ENCODE assay signal across 23 mouse cellular contexts in the genomic region with DNA sequence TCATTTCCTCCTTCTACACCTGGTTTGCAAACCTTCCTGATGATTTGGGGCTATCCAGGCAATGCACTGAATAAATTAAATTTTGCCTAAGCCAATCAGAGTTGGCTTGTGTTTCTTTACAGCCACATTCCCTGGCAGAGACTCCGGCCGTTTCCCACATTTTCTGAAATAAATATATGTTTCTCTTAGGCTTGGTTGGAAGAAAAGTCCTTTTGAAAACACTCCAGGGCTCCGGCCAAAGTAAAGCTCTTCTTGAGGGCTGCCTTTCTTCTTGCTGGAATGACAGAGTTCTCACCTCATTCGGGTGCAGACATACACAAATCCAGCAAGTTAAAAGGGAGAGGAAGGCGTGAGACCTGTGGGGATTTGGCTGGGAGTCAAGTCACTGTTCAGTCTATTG.
"Had no signal": no experiment of that assay in that cellular context is flagged by ENCODE, and none has a peak within 500 bp of the region (broad histone marks: within the 10 kb centered on the region; RNA-seq: fewer than 3 reads in every experiment).

No protein-coding gene starts in this region.

- H3K4me2 ChIP-seq: heart, embryonic 12.5 days; hindbrain, embryonic 13.5 days; hindbrain, embryonic 15.5 days; intestine, embryonic 15.5 days; liver, embryonic 12.5 days had no signal

- H3K9ac ChIP-seq: heart, embryonic 12.5 days; hindbrain, embryonic 13.5 days; hindbrain, embryonic 15.5 days; intestine, embryonic 15.5 days; liver, embryonic 12.5 days; liver, embryonic 14.5 days had no signal

- ATAC-seq: hindbrain, postnatal 0 days; intestine, embryonic 15.5 days; intestine, postnatal 0 days; liver, embryonic 12.5 days had no signal

- H3K9me3 ChIP-seq: hindbrain, embryonic 15.5 days; intestine, embryonic 15.5 days had no signal

- H3K36me3 ChIP-seq: heart, embryonic 10.5 days; heart, embryonic 12.5 days; hindbrain, embryonic 10.5 days; hindbrain, embryonic 13.5 days; hindbrain, embryonic 15.5 days; intestine, embryonic 15.5 days; liver, embryonic 12.5 days had no signal

- H3K4me1 ChIP-seq: heart, embryonic 10.5 days; heart, embryonic 12.5 days; hindbrain, embryonic 13.5 days; hindbrain, embryonic 15.5 days; intestine, embryonic 15.5 days; liver, embryonic 12.5 days had no signal

- H3K27ac ChIP-seq: gastrocnemius, adult 2 months; heart, embryonic 10.5 days; hindbrain, embryonic 10.5 days; hindbrain, embryonic 13.5 days; hindbrain, embryonic 15.5 days; hindbrain, postnatal 0 days; intestine, embryonic 15.5 days; layer of hippocampus, adult 2 months; left cerebral cortex, adult 2 months; liver, embryonic 12.5 days; liver, embryonic 14.5 days had no signal

- DNase-seq: gastrocnemius, adult 2 months; gastrocnemius, postnatal 10 days; gastrocnemius, postnatal 25 days; heart, adult 18-20 months; heart, postnatal 10 days; heart, postnatal 4 days; kidney, adult 18-20 months; kidney, adult 8-10 months; kidney, postnatal 10 days; kidney, postnatal 25 days; kidney, postnatal 4 days had no signal

- H3K27me3 ChIP-seq: hindbrain, embryonic 15.5 days; intestine, embryonic 15.5 days; liver, embryonic 12.5 days had no signal

- H3K4me3 ChIP-seq: gastrocnemius, adult 2 months; heart, embryonic 10.5 days; heart, embryonic 12.5 days; hindbrain, embryonic 10.5 days; hindbrain, embryonic 13.5 days; hindbrain, embryonic 15.5 days; intestine, embryonic 15.5 days; layer of hippocampus, adult 2 months; left cerebral cortex, adult 2 months; liver, embryonic 12.5 days had no signal
